Mouse (Mus musculus): Measurements from ENCODE around the gene Rad51b.

DNA sequence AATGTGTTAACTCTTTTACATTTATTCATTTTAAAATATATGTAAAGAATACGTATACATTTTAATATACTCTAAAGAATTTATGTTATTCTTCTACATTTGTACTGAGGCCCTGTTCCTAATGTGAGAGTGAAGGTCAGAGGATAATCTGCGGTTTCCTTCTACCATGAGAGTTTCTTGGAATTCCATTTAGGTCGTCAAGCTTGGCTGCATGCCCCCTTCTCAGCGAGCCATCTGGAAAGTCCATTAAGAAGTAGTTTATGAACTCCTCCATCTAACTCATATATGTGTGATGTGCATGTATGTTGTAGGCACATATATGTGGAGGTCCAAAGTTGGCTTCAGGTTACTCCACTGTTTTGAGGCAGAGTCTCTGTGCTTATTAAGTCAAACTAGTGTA, 188.4 kb downstream of the Rad51b start:
- no peak for TF ChIP-seq SMC3 (IDR thresholded peaks at IDR 0.05; ENCODE audit: low read depth, low read length)
- no peak for TF ChIP-seq CTCF (conservative IDR thresholded peaks at IDR 0.05 in 1 of 2, IDR thresholded peaks at IDR 0.05 in 1 of 2; ENCODE audit: low read depth in 2 of 2, low read length in 2 of 2)
- no peak for TF ChIP-seq CHD2 (IDR thresholded peaks at IDR 0.05; ENCODE audit: low read length)
- TF ChIP-seq EP300 (IDR thresholded peaks at IDR 0.05; ENCODE audit: low read length), result no peak
- no peak for TF ChIP-seq POLR2A (IDR thresholded peaks at IDR 0.05; ENCODE audit: low read depth, low read length)
- TF ChIP-seq ELF1 (IDR thresholded peaks at IDR 0.05; ENCODE audit: low read depth, low read length), result no peak
- TF ChIP-seq TCF12 (IDR thresholded peaks at IDR 0.05; ENCODE audit: low read depth, low read length), result no peak
- TF ChIP-seq POLR2AphosphoS2 (IDR thresholded peaks at IDR 0.05; ENCODE audit: low read depth, low read length), result no peak
- TF ChIP-seq MEF2A (IDR thresholded peaks at IDR 0.05; ENCODE audit: borderline replicate concordance, low read depth, low read length), result no peak
- no peak for TF ChIP-seq MAFK (IDR thresholded peaks at IDR 0.05; ENCODE audit: insufficient replicate concordance, low read length)
- TF ChIP-seq NELFE (IDR thresholded peaks at IDR 0.05; ENCODE audit: low read depth, low read length), result no peak
